In genomic region chr1:92273760-92274159, GRCm38 (mm10) we compare ENCODE assay signal across 18 mouse cellular contexts.
"Had no signal": no experiment of that assay in that cellular context is flagged by ENCODE, and none has a peak within 500 bp of the region (broad histone marks: within the 10 kb centered on the region; RNA-seq: fewer than 3 reads in every experiment).

No protein-coding gene starts in this region.

- DNase-seq: lung, adult 18-20 months; lung, embryonic 14.5 days; lung, postnatal 10 days; lung, postnatal 4 days; midbrain, embryonic 14.5 days; retina, postnatal 1 day; right cerebral cortex, adult 18-20 months; right cerebral cortex, postnatal 25 days; right cerebral cortex, postnatal 4 days; spleen, adult 18-20 months; thymus, adult 2 months; thymus, postnatal 25 days; thymus, postnatal 4 days had no signal

- H3K27ac ChIP-seq: liver, embryonic 14.5 days; midbrain, embryonic 12.5 days; neural tube, embryonic 13.5 days; neural tube, embryonic 15.5 days had no signal

- H3K4me3 ChIP-seq: megakaryocyte, embryonic 14.5 days; midbrain, embryonic 12.5 days; neural tube, embryonic 13.5 days; neural tube, embryonic 15.5 days had no signal
